Mouse (Mus musculus) megakaryocyte, embryonic 14.5 days (primary cell): ENCODE data around the gene Spta1.

Experiments used
- FLI1 ChIP-seq: IDR thresholded peaks from 2 replicates; pipeline ENCODE4 v1.6.1; 2012; ENCODE audit warnings: low read length, inconsistent platforms, mixed read lengths
- GATA1 ChIP-seq: IDR thresholded peaks from 3 replicates; pipeline ENCODE4 v1.6.1; 2012; ENCODE audit warnings: mixed read lengths, low read length, inconsistent platforms, borderline replicate concordance

GRCm38 (mm10) chr1:174157622-174158021, 15.0 kb upstream of the Spta1 start:
- no peak for TF ChIP-seq GATA1
- no peak for TF ChIP-seq FLI1
